Mouse (Mus musculus): ENCODE data around the gene Plin3.

DNA sequence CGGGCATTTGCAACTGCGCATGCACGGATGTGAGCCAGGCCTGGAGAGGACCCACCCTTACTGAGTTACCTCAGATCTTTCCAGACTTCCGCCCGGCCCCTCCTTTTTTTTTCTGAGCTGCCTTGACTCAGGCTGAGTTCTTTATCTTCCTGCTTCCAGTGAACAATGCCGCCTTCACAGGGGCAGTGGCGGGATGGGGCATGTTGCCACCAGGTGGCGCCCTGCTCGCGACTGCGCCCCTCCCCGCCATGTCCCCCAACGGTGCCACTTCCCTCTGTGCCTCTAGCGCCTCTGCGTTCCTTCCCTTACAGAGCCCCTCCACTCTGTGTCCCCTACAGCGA is 1.5 kb downstream of the Plin3 start:
- TF ChIP-seq GATA1 (IDR thresholded peaks at IDR 0.05; ENCODE audit: borderline replicate concordance, low read length), result no peak
- TF ChIP-seq FLI1 (IDR thresholded peaks at IDR 0.05; ENCODE audit: low read length), result no peak

Measured in megakaryocyte, embryonic 14.5 days (primary cell).